7 mouse cellular contexts compared by ENCODE assay signal in genomic region chr5:30105668-30106300, GRCm38 (mm10). TPM values are rescaled to one million over a fixed set of nuclear protein-coding genes. Genes with fewer than 3 reads are reported as not detected.
DNase-seq lines count a peak whose midpoint lies in the region; ATAC-seq and TF ChIP-seq lines count a peak whose summit lies in the region.

3110082J24Rik (minus strand) TSS chr5:30106086.

- H3K27me3 ChIP-seq in liver, embryonic 11.5 days (replicated peaks; ENCODE audit: control insufficient read depth, insufficient read depth, low read length): peaks cover 67% of the 10 kb centered on the region
- no peaks in the 10 kb centered on the region for H3K27me3 ChIP-seq in forebrain, postnatal 0 days (ENCODE audit: insufficient read depth, low read length)
- H3K27me3 ChIP-seq in midbrain, embryonic 10.5 days (ENCODE audit: low read depth, poor library complexity, severe bottlenecking): peaks cover 64% of the 10 kb centered on the region

- no peaks in the 10 kb centered on the region for H3K9me3 ChIP-seq in liver, embryonic 11.5 days (ENCODE audit: control insufficient read depth, low read length)
- no peaks in the 10 kb centered on the region for H3K9me3 ChIP-seq in forebrain, postnatal 0 days (ENCODE audit: low read length)
- H3K9me3 ChIP-seq in midbrain, embryonic 10.5 days (replicated peaks): no peaks in the 10 kb centered on the region

- peaks cover 3% of the 10 kb centered on the region for H3K4me1 ChIP-seq in liver, embryonic 11.5 days (replicated peaks; ENCODE audit: control insufficient read depth, insufficient read depth, low read length)
- H3K4me1 ChIP-seq in forebrain, postnatal 0 days (ENCODE audit: insufficient read depth): peaks cover 7% of the 10 kb centered on the region; the same call in 1 of the 2 replicates
- peaks cover 63% of the 10 kb centered on the region for H3K4me1 ChIP-seq in midbrain, embryonic 10.5 days

- ATAC-seq in liver, embryonic 11.5 days (replicated peaks; ENCODE audit: low FRiP score): no peak
- peak; percentile 56 for ATAC-seq in forebrain, postnatal 0 days

- H3K4me2 ChIP-seq in liver, embryonic 11.5 days: peak within 1 kb of the TSS; percentile 58
- peak within 1 kb of the TSS; percentile 97 for H3K4me2 ChIP-seq in forebrain, postnatal 0 days (ENCODE audit: low read depth)

- H3K27ac ChIP-seq in liver, embryonic 11.5 days (ENCODE audit: low read depth, low read length): no peak within 1 kb of the TSS
- peak within 1 kb of the TSS; percentile 62 for H3K27ac ChIP-seq in forebrain, postnatal 0 days (ENCODE audit: low read depth, low read length)
- peak within 1 kb of the TSS; percentile 89 for H3K27ac ChIP-seq in midbrain, embryonic 10.5 days (replicated peaks)

- H3K9ac ChIP-seq in liver, embryonic 11.5 days (ENCODE audit: low read depth, low read length): no peak within 1 kb of the TSS
- H3K9ac ChIP-seq in forebrain, postnatal 0 days: peak within 1 kb of the TSS; percentile 53

- WGBS in liver, embryonic 11.5 days: 3% methylated on average over 29 of the region's 29 CpGs
- under 1% methylated on average over 29 of the region's 29 CpGs for WGBS in forebrain, postnatal 0 days
- WGBS in midbrain, embryonic 10.5 days: under 1% methylated on average over 29 of the region's 29 CpGs

- intact Hi-C loops in gastrocnemius, postnatal 36 days (cut with DNase I): no loop called here

- TF ChIP-seq CTCF in forebrain, postnatal 0 days (IDR thresholded peaks at IDR 0.05; ENCODE audit: low read depth): no peak

- H3K36me3 ChIP-seq in liver, embryonic 11.5 days (ENCODE audit: control insufficient read depth, insufficient read depth, low read length): no peaks in the 10 kb centered on the region
- H3K36me3 ChIP-seq in forebrain, postnatal 0 days (ENCODE audit: insufficient read depth): no peaks in the 10 kb centered on the region
- H3K36me3 ChIP-seq in midbrain, embryonic 10.5 days: no peaks in the 10 kb centered on the region

- no peak for DNase-seq in liver, embryonic 11.5 days (ENCODE audit: low spot score)
- no peak for DNase-seq in liver
- peak; percentile 38 for DNase-seq in embryo, embryonic 9.5 days (ENCODE audit: extremely low spot score)
- peak; percentile 77 for DNase-seq in forebrain, postnatal 0 days
- DNase-seq in midbrain, embryonic 10.5 days (ENCODE audit: low spot score): peak; percentile 59
- DNase-seq in spleen, adult 12 weeks (ENCODE audit: low spot score): no peak
- DNase-seq in gastrocnemius, postnatal 36 days: no peak

- peak within 1 kb of the TSS; percentile 39 for H3K4me3 ChIP-seq in liver, embryonic 11.5 days (ENCODE audit: low read depth, low read length)
- H3K4me3 ChIP-seq in forebrain, postnatal 0 days (ENCODE audit: low read depth, low read length): peak within 1 kb of the TSS; percentile 56
- peak within 1 kb of the TSS; percentile 71 for H3K4me3 ChIP-seq in midbrain, embryonic 10.5 days

RNA-seq across cellular contexts. Expression of gene 3110082J24Rik, which starts in this region (rescaled TPM):
- polyA plus RNA-seq in liver, embryonic 11.5 days (2014; fragmentation: Nextera tagmentation; extraction: Ambion mirVana): not detected in 2 replicates
- total RNA-seq in forebrain, postnatal 0 days (2014; rRNA removed): 1.0 and 2.0 TPM in 2 replicates
- polyA plus RNA-seq in forebrain, postnatal 0 days (2015; fragmentation: Nextera tagmentation; extraction: Ambion mirVana): 2.0 and 2.5 TPM in 2 replicates
- polyA plus RNA-seq in midbrain, embryonic 10.5 days (2016; fragmentation: Nextera tagmentation; extraction: Ambion mirVana): 2.4 and 3.7 TPM in 2 replicates
- not detected for total RNA-seq in gastrocnemius, postnatal 36 days (2021)

Comparison
In these comparisons a context has a peak if more than half of its experiments do, and no peak if none do; other contexts are left out.
1. DNase-seq: peak in embryo, embryonic 9.5 days (single experiment), forebrain, postnatal 0 days (single experiment) and midbrain, embryonic 10.5 days (single experiment); none in liver, embryonic 11.5 days (single experiment), liver (single experiment), spleen, adult 12 weeks (single experiment) and gastrocnemius, postnatal 36 days (0 of 2).
2. Peak in every context shown above with its lines, with median percentiles within 50 percentile points of each other: H3K4me3 ChIP-seq.